ENCODE assay signal across 39 mouse cellular contexts in genomic region chr6:83065995-83066394, GRCm38 (mm10). TPM values are rescaled to one million over a fixed set of nuclear protein-coding genes. Genes with fewer than 3 reads are reported as not detected.
DNase-seq lines count a peak whose midpoint lies in the region; ATAC-seq and TF ChIP-seq lines count a peak whose summit lies in the region.
"Had no signal": no experiment of that assay in that cellular context is flagged by ENCODE, and none has a peak within 500 bp of the region (broad histone marks: within the 10 kb centered on the region; RNA-seq: fewer than 3 reads in every experiment).

No protein-coding gene starts in this region.

- no peak overlapping the region for H3K4me3 ChIP-seq in thymus, adult 2 months (ENCODE audit: control insufficient read depth, insufficient read depth, low read length)
- no peak overlapping the region for H3K4me3 ChIP-seq in gastrocnemius, adult 2 months
- H3K4me3 ChIP-seq in neural tube, embryonic 15.5 days (replicated peaks), result no peak overlapping the region
- H3K4me3 ChIP-seq: embryonic facial prominence, embryonic 10.5 days; embryonic facial prominence, embryonic 15.5 days; forebrain, embryonic 12.5 days; heart, adult 2 months; hindbrain, embryonic 10.5 days; limb, embryonic 12.5 days; liver, embryonic 15.5 days; midbrain, embryonic 12.5 days; myocyte; neural tube, embryonic 12.5 days had no signal

- no peak for TF ChIP-seq POLR2A in thymus, adult 2 months (IDR thresholded peaks at IDR 0.05; ENCODE audit: control insufficient read depth, extremely low read depth, insufficient read depth, low read length, poor library complexity)

- DNase-seq in thymus, postnatal 25 days, result peak; percentile 45
- DNase-seq in thymus, adult 2 months, result no peak
- peak; percentile 38 for DNase-seq in ZHBTc4 (ENCODE audit: low read depth, low spot score)
- no peak for DNase-seq in gastrocnemius, postnatal 10 days
- DNase-seq in gastrocnemius, adult 2 months, result no peak
- DNase-seq in layer of hippocampus, adult 8-10 months (ENCODE audit: low spot score in 2 of 2), result no peak
- DNase-seq: adrenal gland, adult 2 months; adrenal gland, postnatal 36 days; cerebellum, adult 18-20 months; cerebellum, postnatal 10 days; forebrain, postnatal 0 days; gastrocnemius, postnatal 25 days; heart, adult 2 months; heart, postnatal 14 days; kidney, adult 9 months; kidney, postnatal 14 days; lung, embryonic 14.5 days; lung, postnatal 14 days; right cerebral cortex, postnatal 4 days had no signal

- H3K4me2 ChIP-seq in neural tube, embryonic 15.5 days, result no peak overlapping the region
- H3K4me2 ChIP-seq: embryonic facial prominence, embryonic 15.5 days; forebrain, embryonic 12.5 days; limb, embryonic 12.5 days; liver, embryonic 15.5 days; lung, embryonic 14.5 days; midbrain, embryonic 12.5 days; neural tube, embryonic 12.5 days had no signal

- H3K4me1 ChIP-seq in thymus, adult 2 months (replicated peaks; ENCODE audit: control insufficient read depth, insufficient read depth, low read length), result peaks cover 27% of the 10 kb centered on the region
- peaks cover 20% of the 10 kb centered on the region for H3K4me1 ChIP-seq in neural tube, embryonic 15.5 days

- peaks cover 33% of the 10 kb centered on the region for H3K27me3 ChIP-seq in thymus, adult 2 months (ENCODE audit: control insufficient read depth, insufficient read depth, low read length)
- peaks cover 94% of the 10 kb centered on the region for H3K27me3 ChIP-seq in neural tube, embryonic 15.5 days (replicated peaks)
- H3K27me3 ChIP-seq: CH12.LX had no signal

- no peak overlapping the region for H3K9ac ChIP-seq in neural tube, embryonic 15.5 days (replicated peaks)
- H3K9ac ChIP-seq: embryonic facial prominence, embryonic 15.5 days; forebrain, embryonic 12.5 days; forebrain, postnatal 0 days; limb, embryonic 12.5 days; liver, embryonic 15.5 days; lung, embryonic 14.5 days; midbrain, embryonic 12.5 days; neural tube, embryonic 12.5 days had no signal

- intact Hi-C loops in gastrocnemius, adult 2 months (cut with DNase I), result no loop called here

- peak; percentile 47 for ATAC-seq in inflammation-experienced regulatory T-cells, adult 6 months
- ATAC-seq in neural tube, embryonic 15.5 days (ENCODE audit: low FRiP score), result no peak
- ATAC-seq: forebrain, postnatal 0 days; hindbrain, embryonic 16.5 days; intestine, embryonic 16.5 days had no signal

- 22% methylated on average over 8 of the region's 8 CpGs for WGBS in thymus, adult 2 months
- WGBS in neural tube, embryonic 15.5 days, result 45% methylated on average over 8 of the region's 8 CpGs

- H3K36me3 ChIP-seq in thymus, adult 2 months (ENCODE audit: control insufficient read depth, insufficient read depth, low read length), result no peaks in the 10 kb centered on the region
- no peaks in the 10 kb centered on the region for H3K36me3 ChIP-seq in neural tube, embryonic 15.5 days
- H3K36me3 ChIP-seq: embryonic facial prominence, embryonic 10.5 days; embryonic facial prominence, embryonic 15.5 days; forebrain, embryonic 12.5 days; hindbrain, embryonic 10.5 days; limb, embryonic 12.5 days; liver, embryonic 15.5 days; midbrain, embryonic 12.5 days; neural tube, embryonic 12.5 days had no signal

- no peak for TF ChIP-seq CTCF in thymus, adult 2 months (IDR thresholded peaks at IDR 0.05; ENCODE audit: borderline replicate concordance, control insufficient read depth, extremely low read depth, insufficient read depth, low read length, poor library complexity)
- TF ChIP-seq CTCF in gastrocnemius, adult 2 months (IDR thresholded peaks at IDR 0.05), result no peak

- no peak overlapping the region for H3K27ac ChIP-seq in thymus, adult 2 months (ENCODE audit: control insufficient read depth, insufficient read depth, low read length)
- H3K27ac ChIP-seq in gastrocnemius, adult 2 months, result no peak overlapping the region
- no peak overlapping the region for H3K27ac ChIP-seq in neural tube, embryonic 15.5 days (replicated peaks)
- H3K27ac ChIP-seq: embryonic facial prominence, embryonic 10.5 days; embryonic facial prominence, embryonic 15.5 days; forebrain, embryonic 12.5 days; heart, adult 2 months; hindbrain, embryonic 10.5 days; limb, embryonic 12.5 days; liver, embryonic 15.5 days; midbrain, embryonic 12.5 days; neural tube, embryonic 12.5 days had no signal

- no peaks in the 10 kb centered on the region for H3K9me3 ChIP-seq in neural tube, embryonic 15.5 days (replicated peaks)
- H3K9me3 ChIP-seq: embryonic facial prominence, embryonic 10.5 days; embryonic facial prominence, embryonic 15.5 days; forebrain, embryonic 12.5 days; hindbrain, embryonic 10.5 days; limb, embryonic 12.5 days; liver, embryonic 15.5 days; midbrain, embryonic 12.5 days; neural tube, embryonic 12.5 days had no signal

RNA-seq across cellular contexts. Expression of gene Tlx2, which starts 4.1 kb away (rescaled TPM):
- polyA plus RNA-seq in thymus, adult 2 months (2012; rRNA removed), result 0.11 and 0.20 TPM in 2 replicates
- not detected for polyA plus RNA-seq in inflammation-experienced regulatory T-cells, adult 6 months (2017; shearing (Covaris generic))
- not detected for total RNA-seq in gastrocnemius, postnatal 10 days (2021)
- not detected for total RNA-seq in gastrocnemius, adult 2 months (2021)
- total RNA-seq in layer of hippocampus, adult 8-10 months (2022), result not detected
- polyA plus RNA-seq in neural tube, embryonic 15.5 days (2015; fragmentation: Nextera tagmentation; extraction: Ambion mirVana), result 2.6 and 4.7 TPM in 2 replicates
- total RNA-seq: CH12.LX; forebrain, postnatal 0 days; G1E; gastrocnemius, postnatal 25 days; heart, adult 2 months; heart, postnatal 14 days; layer of hippocampus, postnatal 10 days; left cerebral cortex, adult 18-20 months; left cerebral cortex, postnatal 25 days; liver, adult 2 months; midbrain, postnatal 0 days had no signal
- polyA plus RNA-seq: forebrain, embryonic 12.5 days; forebrain, postnatal 0 days; G1E; liver, adult 2 months; liver, embryonic 15.5 days; midbrain, embryonic 12.5 days; midbrain, postnatal 0 days had no signal

RNA-seq across cellular contexts. Expression of gene Dqx1, which starts 8.4 kb away (rescaled TPM):
- 3.6 and 4.4 TPM in 2 replicates for polyA plus RNA-seq in thymus, adult 2 months (2012; rRNA removed)
- 1 to 10 TPM; 2.1 to 2.7 (median 2.7) TPM for polyA plus RNA-seq in inflammation-experienced regulatory T-cells, adult 6 months (2017; shearing (Covaris generic))
- under 1 TPM; 0.42 to 0.65 TPM for total RNA-seq in gastrocnemius, postnatal 10 days (2021)
- total RNA-seq in gastrocnemius, adult 2 months (2021), result 1 to 10 TPM in 1 of 2 experiments, under 1 TPM in 1; 0.20 to 1.1 TPM
- 1 to 10 TPM in 3 of 4 experiments, under 1 TPM in 1; 0.41 to 2.1 (median 1.5) TPM for total RNA-seq in layer of hippocampus, adult 8-10 months (2022)
- polyA plus RNA-seq in neural tube, embryonic 15.5 days (2015; fragmentation: Nextera tagmentation; extraction: Ambion mirVana), result 0.45 and 1.7 TPM in 2 replicates

RNA-seq across cellular contexts. Expression of gene Htra2, which starts 10.9 kb away (rescaled TPM):
- 64.6 and 66.4 TPM in 2 replicates for polyA plus RNA-seq in thymus, adult 2 months (2012; rRNA removed)
- polyA plus RNA-seq in inflammation-experienced regulatory T-cells, adult 6 months (2017; shearing (Covaris generic)), result 10 to 100 TPM; 23.5 to 29.2 (median 28.4) TPM
- total RNA-seq in gastrocnemius, postnatal 10 days (2021), result 10 to 100 TPM; 23.8 to 28.4 TPM
- 10 to 100 TPM; 14.1 to 21.5 TPM for total RNA-seq in gastrocnemius, adult 2 months (2021)
- total RNA-seq in layer of hippocampus, adult 8-10 months (2022), result 10 to 100 TPM; 50.0 to 60.6 (median 51.8) TPM
- polyA plus RNA-seq in neural tube, embryonic 15.5 days (2015; fragmentation: Nextera tagmentation; extraction: Ambion mirVana), result 80.8 and 83.1 TPM in 2 replicates

RNA-seq across cellular contexts. Expression of gene Aup1, which starts 11.7 kb away (rescaled TPM):
- polyA plus RNA-seq in thymus, adult 2 months (2012; rRNA removed), result 867 and 886 TPM in 2 replicates
- 100 to 1,000 TPM; 423 to 474 (median 448) TPM for polyA plus RNA-seq in inflammation-experienced regulatory T-cells, adult 6 months (2017; shearing (Covaris generic))
- 10 to 100 TPM; 66.9 to 70.7 TPM for total RNA-seq in gastrocnemius, postnatal 10 days (2021)
- total RNA-seq in gastrocnemius, adult 2 months (2021), result 100 to 1,000 TPM in 1 of 2 experiments, 10 to 100 TPM in 1; 94.5 to 101 TPM
- 100 to 1,000 TPM; 123 to 153 (median 136) TPM for total RNA-seq in layer of hippocampus, adult 8-10 months (2022)
- polyA plus RNA-seq in neural tube, embryonic 15.5 days (2015; fragmentation: Nextera tagmentation; extraction: Ambion mirVana), result 182 and 185 TPM in 2 replicates

RNA-seq across cellular contexts. Expression of gene Pcgf1, which starts 11.7 kb away (rescaled TPM):
- polyA plus RNA-seq in thymus, adult 2 months (2012; rRNA removed), result 24.4 and 25.5 TPM in 2 replicates
- 10 to 100 TPM; 37.0 to 49.3 (median 49.1) TPM for polyA plus RNA-seq in inflammation-experienced regulatory T-cells, adult 6 months (2017; shearing (Covaris generic))
- 1 to 10 TPM; 5.5 to 8.5 TPM for total RNA-seq in gastrocnemius, postnatal 10 days (2021)
- total RNA-seq in gastrocnemius, adult 2 months (2021), result 1 to 10 TPM; 8.2 to 8.7 TPM
- 10 to 100 TPM; 32.0 to 37.0 (median 34.0) TPM for total RNA-seq in layer of hippocampus, adult 8-10 months (2022)
- 45.4 and 50.8 TPM in 2 replicates for polyA plus RNA-seq in neural tube, embryonic 15.5 days (2015; fragmentation: Nextera tagmentation; extraction: Ambion mirVana)

Comparison
In these comparisons a context has a peak if more than half of its experiments do, and no peak if none do; other contexts are left out.
1. DNase-seq: peak in thymus, postnatal 25 days (single experiment) and ZHBTc4 (single experiment); none in thymus, adult 2 months (single experiment), gastrocnemius, postnatal 10 days (single experiment), gastrocnemius, adult 2 months (single experiment) and layer of hippocampus, adult 8-10 months (0 of 2).